Mouse (Mus musculus): ENCODE data around the gene Kctd13.

The Kctd13 gene

DNA sequence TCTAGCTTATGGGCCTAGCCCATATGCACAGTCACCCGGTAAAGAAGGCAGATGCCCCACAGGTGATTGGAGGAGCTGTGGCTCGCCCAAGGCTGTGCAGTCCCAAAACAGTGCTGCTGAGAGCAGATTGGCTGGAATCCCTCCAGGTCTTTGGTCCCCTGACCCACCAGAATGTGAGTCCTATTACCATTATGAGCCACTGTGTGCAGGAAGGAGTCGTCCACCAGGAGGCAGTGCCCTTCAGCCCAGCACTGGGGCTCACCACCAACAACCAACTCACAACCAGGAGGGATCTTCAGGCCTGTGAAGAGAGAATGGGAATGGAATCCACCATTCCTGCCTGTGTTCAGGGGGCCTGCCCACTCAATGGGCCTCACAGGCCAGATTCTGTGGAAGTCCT is 17.9 kb downstream of the Kctd13 start:
- no peak for DNase-seq

DNA sequence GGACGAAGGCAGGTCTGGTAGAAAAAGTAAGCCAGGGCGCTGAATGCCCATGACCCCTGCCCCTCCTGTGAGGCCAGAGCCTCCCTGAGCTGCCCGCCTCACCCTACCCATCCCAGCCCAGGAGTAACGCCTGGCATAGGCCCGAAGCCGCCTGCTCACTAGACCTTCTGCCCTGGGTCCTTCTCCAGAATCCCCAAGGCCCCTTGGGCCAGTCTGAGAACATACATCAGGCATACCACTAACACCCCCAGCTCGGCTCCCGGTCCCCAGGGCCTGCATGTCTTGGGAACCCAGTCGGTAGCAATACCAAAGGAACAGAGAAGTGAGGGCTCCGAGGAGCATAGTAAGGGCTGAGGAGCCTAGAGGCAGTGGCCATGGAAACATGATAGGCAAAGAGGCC is 19.9 kb downstream of the Kctd13 start:
- DNase-seq = no peak

GRCm38 (mm10) chr7:126949403-126949792 is 20.7 kb downstream of the Kctd13 start, which contains the start of gene Asphd1:
TSS of gene Asphd1 (minus strand) at chr7:126949582.
- peak; percentile 74 for DNase-seq

DNA sequence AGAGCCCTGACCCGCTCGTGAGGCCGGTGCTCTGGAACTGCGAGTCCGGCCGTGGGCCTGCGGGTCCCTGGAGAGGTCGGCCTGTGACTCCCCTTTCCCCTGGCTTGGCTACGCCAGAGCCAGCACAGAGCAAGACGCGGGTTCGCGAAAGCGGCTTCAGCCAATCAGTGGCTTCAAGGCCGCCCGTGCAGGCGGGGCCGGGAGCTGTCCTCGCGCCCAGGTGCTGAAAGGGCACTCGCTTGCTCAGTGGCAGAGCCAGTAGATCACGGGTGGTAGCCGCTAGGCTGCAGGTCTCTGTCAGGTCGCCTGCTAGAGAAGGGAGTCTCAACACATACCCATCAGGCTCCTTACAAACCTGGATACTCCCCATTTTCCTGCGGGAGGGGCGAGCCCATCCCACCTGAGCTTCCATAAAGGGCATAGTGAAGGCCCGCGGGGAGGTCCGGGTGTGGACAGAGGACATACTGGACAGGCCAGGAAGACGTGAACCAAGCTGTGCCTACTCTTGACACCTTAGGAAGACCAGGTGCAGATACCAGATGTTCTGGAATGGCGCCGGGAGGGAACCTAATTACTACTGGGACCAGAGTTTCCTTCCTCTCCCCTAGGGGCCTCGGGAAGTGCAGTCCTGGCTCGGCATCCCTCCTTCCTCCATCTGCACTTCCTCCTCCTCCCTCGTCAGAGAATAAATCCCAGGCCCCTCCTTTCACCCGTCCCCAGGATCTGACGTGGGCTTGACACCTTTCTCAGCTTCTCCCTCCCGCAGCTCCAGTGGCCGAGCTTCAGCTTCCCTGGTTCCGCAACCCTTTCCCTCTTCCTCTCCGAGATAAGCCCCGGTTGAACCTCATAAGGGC is 21.3 kb downstream of the Kctd13 start, which contains the start of gene Sez6l2:
Gene Sez6l2, plus strand, starts transcription at position 771 of the 854 bp plus-strand sequence.
- peak; percentile 88 for DNase-seq

DNA sequence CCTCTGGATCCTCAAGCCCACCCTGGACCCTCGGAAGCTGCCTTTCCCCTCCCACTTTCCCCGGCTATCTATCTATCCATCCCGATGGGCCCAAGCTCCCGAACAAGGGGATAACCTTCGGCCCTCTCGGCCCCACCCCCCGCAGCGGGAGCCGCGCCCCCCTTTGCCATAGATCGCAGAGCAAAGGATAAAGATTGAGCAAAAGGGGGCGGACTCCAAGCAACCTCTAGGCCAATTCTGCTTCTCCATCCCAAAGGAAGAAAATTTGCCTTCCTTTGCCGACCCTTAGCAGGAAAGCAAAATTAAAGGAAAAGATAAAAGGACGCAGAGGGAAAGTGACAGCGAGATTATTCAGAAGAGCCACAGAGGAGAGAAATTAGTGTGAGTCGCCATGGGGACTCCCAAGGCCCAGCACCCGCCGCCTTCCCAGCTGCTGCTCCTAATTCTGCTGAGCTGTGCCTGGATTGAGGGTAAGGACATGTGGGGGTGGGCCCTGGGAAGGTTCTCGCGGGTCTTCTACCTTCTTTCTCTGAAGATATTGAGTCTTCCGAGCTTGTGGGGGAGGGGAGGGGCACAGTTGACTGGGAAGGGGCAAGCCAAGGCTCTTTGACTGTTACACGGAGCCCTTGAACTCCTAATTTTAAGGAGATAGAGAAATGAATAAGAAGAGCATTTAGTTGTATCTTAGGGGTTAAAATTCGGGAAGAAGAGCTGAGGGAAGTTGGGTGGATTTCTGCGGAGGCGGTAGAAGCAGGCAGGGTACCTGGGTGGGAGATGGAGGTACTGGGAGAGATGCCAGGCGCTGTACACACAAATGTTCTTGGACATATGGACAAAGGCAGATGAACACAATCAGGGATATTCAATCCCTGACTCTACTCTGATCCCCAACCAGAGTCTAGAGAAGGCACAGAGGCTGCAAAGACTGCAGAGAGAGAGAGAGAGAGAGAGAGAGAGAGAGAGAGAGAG is 22.3 kb downstream of the Kctd13 start:
- peak; percentile 33 for DNase-seq

DNA sequence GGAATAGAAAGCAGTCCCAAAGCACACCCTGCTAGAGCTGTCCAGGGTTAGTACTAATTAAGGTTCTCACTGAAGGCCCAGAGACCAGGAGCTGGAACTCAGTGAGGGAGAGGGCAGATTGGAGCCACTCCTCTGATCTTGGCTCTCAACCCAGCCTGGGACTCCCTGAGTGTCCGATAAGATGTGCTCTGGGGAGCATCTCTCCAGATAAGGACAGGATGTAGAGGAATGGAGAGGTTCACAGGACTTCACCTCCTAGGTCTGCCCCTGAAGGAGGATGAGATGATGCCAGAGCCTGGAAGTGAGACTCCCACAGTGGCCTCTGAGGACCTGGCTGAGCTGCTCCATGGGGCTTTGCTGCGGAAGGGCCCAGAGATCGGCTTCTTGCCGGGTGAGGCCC is 23.1 kb downstream of the Kctd13 start:
- DNase-seq = no peak

GRCm38 (mm10) chr7:126952646-126953045 is 24.0 kb downstream of the Kctd13 start:
- DNase-seq = no peak

DNA sequence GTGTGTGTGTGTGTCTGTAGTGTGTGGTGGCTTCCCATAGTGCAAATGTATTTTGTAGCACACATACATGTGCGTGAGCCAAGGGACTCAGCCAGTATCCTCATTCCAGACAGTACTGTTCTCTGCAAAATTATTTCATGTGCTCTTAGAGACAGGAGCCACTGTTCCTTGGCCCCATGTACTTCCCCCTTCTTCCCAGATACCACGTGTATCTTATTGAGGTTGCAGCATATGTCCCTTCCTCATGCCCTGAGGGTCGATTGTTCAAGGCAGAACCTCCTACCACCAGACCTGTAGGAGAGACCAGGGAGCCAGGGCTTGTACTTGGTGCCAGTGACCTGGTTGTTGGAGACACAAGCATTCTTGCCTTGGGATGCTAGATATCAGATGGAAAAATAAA is 26.4 kb downstream of the Kctd13 start:
- no peak for DNase-seq

DNA sequence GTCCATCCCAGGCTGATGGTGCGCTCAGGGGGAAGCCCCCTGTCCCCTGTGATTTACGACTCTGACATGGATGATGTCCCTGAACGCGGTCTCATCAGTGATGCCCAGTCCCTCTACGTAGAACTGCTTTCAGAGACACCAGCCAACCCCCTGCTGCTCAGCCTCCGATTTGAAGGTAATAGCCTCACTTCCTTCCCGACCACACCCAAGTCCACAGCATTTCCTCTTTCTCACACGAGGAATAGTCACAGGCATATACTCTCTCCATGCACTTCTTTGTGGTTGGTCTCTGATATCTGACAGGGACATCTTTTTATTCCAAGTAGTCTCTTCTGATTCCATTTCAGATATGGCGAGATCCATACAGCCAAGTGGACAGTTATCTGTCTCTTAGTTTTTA is 31.1 kb downstream of the Kctd13 start:
- no peak for DNase-seq

DNA sequence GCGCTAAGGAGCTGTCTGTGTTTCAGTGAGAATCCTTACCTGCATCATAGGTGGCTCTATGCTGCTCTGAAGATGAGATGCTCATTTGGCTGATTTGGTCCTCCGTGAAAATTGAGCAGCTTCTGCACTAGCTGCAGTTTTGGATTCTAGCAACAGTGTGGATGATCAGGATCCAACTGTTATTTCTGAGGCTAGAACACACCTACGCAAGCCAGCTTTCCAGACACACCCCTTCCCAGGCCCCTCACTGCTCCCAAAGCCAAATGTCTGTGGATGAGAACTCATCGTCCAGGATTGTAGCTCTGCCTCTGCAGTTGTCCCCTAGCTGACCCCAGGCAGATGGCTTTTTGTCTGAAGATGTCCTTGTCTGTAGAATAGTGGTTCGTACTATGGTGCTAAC is 32.4 kb downstream of the Kctd13 start:
- DNase-seq = no peak

DNA sequence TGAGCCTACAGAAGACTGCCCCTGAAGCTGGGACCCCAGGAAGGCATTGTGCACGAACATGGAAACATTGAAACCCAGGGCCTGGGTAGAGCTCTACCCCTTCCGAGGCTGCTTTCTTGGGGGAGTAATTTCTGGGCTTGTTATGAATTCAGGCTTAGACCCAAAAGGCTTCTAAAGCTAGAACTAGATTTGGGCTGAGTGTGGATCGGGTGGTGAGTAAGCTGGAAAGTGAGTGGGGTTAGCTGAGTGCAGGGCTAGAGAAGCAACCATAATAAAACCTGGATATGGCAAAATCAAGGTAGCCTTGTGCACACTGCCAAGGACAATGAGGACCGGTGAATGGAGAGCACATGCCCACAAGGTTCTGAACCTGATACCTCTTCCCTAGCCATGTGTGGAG is 33.3 kb downstream of the Kctd13 start:
- DNase-seq = no peak

GRCm38 (mm10) chr7:126963548-126964286 is 35.0 kb downstream of the Kctd13 start:
- no peak for DNase-seq

GRCm38 (mm10) chr7:126965568-126965967 is 36.9 kb downstream of the Kctd13 start:
- no peak for DNase-seq

GRCm38 (mm10) chr7:126967361-126967760 is 38.7 kb downstream of the Kctd13 start:
- DNase-seq = no peak

- DNase-seq = no peak
Measured at GRCm38 (mm10) chr7:126975493-126975892, 46.8 kb downstream of the Kctd13 start.

DNA sequence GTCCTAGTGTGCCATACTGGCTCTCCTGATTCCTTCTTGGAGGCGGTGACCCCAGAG is 47.0 kb downstream of the Kctd13 start, which contains the start of gene Cdipt:
Gene Cdipt, plus strand, starts transcription at position 22 of the 57 bp plus-strand sequence.
- no peak for DNase-seq

DNA sequence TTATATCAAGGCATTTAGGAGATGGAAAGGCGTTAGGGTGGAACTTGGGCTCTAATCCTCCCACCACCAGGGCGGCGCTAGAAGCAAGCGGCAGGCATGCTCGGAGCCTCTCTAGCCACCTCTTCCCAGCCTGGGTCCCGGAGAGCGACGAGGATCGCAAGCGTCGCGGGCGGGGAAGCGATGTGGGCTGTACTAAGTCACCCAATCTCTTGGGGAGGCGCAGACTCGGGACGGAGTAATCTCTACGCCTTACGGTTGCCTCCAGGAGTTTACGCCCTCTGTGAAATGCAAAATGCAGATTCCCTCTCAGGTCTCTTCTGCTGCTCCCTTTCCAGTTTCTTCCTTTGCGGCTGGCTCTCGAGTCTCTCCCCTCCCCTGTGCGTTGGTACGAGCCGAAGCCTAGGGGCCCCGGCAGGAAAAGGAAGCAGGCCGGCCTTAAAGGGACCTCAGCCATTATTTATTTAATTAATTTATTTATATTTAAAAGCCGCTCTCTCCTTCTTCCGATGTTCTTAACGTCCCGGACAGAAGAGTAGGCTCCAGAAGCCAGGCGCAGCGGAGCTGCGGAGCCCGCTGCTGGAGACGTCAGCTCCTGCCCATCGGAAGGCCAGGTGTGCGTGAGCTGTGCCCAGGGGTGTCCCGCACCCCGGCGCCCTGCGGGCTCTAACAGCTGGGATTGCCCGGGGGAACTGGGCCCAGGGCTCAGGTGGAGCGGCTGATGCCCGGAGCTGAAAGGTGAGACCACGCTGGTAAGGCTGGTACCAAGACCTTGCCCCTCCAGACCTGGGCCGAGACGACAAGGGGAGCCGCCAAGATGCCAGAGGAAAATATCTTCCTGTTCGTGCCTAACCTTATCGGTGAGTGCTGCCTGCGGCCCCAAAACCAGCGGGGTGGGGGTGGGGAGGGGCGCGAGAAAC is 47.5 kb downstream of the Kctd13 start, which contains the start of gene Cdiptos:
Gene Cdiptos, minus strand, starts transcription at position 149 of the 917 bp plus-strand sequence.
- DNase-seq = peak; percentile 95

GRCm38 (mm10) chr7:126976878-126977459 is 48.3 kb downstream of the Kctd13 start:
- DNase-seq = no peak

DNA sequence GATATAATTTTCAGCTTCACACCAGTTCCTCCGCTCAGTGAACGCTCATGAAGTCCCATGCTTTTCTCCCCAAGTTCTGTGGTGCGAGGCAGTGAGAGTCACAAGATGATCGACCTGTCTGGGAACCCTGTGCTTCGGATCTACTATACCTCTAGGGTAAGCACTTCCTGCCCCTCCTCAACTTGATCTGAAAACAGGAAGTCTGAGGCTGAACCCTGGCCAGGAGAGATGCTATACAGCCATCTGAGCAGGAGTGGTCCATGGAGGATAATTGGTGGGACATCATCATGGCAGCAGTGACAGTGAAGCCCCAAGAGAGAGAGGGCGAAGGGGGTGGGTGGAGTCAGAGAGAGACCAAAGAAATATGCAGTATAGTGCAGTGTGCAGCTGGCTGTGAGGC is 50.2 kb downstream of the Kctd13 start:
- DNase-seq = no peak

DNA sequence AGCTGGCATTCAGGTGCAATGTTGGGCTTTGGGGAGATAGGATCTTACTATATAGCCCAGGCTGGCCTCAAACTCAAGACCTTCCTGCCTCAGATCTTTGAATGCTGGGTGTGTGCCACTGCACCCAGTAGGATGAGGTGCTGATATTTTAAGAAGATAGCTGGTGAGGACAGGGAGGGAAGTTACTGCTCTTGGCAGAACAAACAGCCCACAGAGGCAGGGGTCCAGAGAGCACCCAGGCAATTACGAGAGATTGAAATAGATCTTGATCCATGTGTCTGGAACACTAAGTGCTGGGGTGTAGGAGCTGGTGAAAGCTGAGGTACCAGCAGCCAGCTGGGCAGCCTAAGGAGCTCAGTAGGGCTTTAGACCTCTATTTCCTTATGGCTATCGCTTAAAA is 52.9 kb downstream of the Kctd13 start:
- no peak for DNase-seq

DNA sequence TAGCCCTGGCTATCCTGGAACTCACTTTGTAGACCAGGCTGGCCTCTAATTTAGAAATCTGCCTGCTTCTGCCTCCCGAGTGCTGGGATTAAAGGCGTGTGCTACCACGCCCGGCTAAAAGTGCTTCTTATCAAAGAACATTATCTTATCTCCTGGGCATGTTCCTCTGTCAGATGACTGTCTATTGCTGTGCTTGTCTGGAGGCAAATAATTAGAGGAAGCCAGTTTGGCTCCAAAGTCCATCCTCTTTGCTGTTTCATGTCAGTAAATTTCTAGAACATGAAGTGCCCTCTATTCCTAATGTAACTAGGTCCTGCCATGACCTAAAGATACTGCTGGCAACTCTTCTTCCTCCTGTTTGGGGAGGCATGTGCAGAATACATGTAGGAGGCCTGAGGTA is 53.4 kb downstream of the Kctd13 start:
- DNase-seq = no peak

DNA sequence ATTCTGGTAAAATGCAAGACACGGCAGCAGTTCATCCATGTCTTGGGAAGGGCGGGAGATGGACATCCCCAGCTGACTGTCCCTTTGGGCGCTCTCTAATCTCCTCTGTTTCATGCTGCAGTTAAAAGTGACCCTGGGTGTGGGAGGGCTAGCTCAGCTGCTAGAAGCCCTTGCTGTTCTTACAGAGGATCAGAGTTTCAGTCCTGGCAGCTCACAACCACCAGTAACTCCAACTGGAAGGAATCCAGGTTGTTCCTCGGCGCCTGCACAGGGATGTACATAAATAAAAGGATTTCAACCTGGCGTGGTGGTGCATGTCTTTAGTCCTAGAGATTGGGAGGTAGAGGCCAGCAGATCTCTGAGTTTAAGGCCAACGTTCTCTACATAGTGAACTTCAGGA is 54.4 kb downstream of the Kctd13 start:
- DNase-seq = no peak

All from right cerebral cortex, adult 18-20 months (tissue).